Mouse (Mus musculus) Muller cell, postnatal 12 days (primary cell): ENCODE results near the gene Sox13.

ENCODE experiments used
- DNase-seq: peaks from one replicate; pipeline ENCODE4 v3.0.0-alpha.2; 2015; ENCODE audit errors: inconsistent ontology term

Gene Sox13

DNA sequence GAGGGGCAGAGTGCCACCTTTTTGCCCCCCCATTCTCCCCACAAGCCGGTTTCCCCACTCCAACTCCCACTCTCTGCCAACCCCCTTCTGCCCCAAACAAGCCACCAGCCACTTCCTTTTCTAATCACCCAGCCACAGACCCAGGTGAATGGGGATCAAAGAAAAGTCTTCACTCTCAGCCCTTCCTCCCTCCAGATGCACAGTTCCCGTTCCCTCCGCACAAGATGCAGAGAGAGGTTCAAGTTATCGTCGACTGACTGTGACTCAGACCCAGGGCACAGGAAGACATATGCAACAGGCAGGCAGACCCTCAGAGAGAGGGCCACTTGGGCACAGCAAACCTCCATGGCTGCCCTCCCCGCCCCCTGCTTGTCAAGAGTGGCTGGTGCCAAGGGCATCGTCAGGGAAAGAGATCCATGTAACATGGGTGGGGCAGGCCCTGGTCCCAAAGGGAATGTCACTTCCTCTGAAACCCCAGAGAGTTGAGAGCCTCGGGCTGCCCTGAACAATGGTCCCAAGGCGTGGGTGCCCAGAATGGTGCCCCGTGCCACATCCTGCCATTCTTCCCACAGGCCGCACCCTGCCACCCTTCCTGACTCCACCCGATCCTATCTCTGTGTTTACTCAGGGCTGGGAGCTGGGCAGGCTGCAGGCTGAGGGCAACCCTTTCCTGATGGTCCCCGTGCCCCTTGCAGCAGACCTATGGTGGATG, 24.0 kb downstream of the Sox13 start:
- DNase-seq = no peak

- peak; percentile 86 for DNase-seq
These were observed 26.5 kb downstream of the Sox13 start for GRCm38 (mm10) chr1:133397483-133398237.

DNA sequence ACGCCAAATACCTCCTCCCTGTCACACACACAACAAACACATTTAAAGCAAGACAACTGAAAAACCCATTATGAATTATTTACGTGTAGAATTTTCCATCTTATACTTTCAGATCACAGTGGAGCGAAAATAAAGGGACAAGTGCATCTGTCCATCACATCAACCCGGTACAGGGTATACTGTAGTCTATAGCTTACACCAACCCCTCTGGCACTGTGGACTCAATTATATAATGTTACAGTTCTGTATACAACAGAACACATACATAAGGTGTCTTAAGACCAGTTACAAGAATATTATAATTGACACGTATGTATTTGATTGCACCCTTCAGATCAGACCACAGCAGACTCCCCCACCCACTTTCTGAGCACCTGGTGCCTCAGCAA, 27.1 kb downstream of the Sox13 start:
- DNase-seq = no peak

GRCm38 (mm10) chr1:133396693-133397092, 27.5 kb downstream of the Sox13 start:
- DNase-seq = no peak

DNA sequence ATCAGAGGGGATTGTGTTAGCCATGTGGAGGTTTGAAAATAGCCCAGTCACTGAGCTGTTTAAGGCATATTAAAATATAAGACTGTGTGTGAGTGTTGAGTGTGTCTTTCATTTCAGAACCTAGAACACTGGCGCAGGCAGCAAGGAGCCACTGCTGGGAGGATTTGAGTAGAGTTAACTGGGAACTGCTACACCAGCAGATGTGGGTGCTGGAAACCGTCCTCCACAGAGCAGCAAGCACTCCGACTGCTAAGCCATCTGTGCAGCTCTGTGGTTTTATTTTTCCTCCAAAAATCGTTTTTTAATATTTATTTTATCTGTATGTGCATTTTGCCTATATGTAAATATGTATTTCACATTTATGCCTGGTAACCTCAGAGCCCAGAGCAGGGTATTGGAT, 29.5 kb downstream of the Sox13 start:
- no peak for DNase-seq

DNA sequence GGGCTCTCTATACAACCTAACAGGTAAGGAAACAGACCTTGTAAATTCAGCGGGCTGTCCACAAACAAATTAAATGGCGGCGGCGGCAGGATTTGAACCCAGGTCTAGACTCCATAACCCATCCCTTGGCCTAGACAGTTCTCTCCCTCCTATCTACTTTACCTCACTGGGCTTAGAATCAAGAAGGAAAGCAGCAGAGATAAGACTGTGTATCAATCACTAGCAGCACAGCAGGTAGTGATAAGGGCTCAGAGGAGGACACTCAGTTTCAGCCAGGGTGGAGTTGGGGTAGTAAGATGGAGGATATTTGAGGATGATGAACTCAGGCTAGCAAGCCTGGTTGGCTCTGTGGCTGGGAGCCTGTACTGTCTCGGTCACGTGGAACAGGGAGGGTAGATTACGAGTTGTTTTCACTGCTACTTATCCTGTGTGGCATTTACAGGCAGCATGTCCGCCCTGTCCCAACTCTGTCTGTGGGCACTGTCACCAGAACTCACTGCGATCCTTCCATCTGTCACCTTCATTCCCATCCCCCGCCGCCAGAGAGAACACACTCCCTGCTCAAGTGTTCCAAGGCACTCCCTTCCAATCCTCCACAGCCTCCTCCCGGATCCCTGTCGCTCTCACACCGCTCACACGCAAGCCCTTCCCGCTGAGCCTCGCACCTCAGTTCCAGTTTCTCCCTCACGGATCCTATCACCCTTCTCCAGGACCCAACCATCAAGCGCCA, 36.5 kb downstream of the Sox13 start:
- no peak for DNase-seq

- DNase-seq = no peak
These were observed 38.0 kb downstream of the Sox13 start for GRCm38 (mm10) chr1:133386209-133386608.

DNA sequence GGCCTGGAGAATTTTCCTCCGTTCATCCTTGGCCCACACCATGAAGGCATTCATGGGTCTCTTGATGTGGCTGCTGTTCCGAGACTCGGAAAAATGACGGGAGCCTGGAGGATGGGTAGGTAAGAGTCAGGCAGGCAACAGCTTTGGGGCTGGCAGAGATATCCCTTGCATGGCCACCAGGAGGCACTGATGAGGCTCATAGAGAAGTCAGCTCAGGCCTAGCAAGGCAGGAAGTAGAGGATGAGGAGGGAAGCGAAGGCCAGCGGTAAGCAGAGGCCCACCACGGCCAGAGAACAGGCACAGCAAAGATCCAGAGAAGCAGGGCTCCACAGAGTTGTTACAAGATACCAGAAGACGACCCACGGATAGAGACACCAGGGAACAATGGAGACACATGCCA, 38.7 kb downstream of the Sox13 start:
- DNase-seq = peak; percentile 31

GRCm38 (mm10) chr1:133383157-133383783, 40.9 kb downstream of the Sox13 start:
- no peak for DNase-seq

- no peak for DNase-seq
These were observed 41.5 kb downstream of the Sox13 start for GRCm38 (mm10) chr1:133382552-133383155.

- DNase-seq = peak; percentile 79
These were observed 42.2 kb downstream of the Sox13 start for GRCm38 (mm10) chr1:133382008-133382407.

DNA sequence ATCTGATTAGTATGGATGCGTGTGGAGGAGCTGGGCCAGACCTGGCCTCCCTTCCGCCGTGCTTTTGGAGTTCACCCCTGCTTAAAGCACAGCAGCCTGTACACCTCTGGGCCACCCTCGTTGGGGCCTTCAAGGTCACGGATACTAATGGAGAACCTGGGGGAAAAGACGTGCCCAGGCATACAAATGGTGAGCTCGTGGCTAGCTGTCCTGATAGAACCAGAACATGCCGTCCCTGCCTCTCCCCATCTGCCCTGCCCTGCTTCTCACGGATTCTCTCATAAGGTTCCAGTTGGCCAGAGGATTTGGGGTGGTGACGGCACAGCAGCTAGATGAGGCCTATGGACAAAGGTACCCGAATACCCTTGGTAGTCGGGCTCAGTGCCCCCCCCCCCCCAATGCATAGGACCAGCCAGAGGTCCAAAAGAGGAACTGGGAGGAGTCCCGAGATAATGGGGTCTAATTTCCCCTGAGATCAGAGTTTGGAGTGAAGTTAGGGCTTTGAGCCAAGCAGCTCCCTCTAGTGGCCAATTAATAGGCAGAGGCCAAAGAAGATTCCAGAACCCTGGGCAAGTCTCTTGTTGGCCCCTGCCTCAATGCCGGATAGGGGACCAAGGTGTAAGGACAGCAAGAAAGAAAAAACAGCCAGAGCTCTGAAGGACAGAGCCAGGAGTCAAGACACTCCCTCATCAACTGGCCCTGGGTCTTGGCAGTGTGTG, 43.7 kb downstream of the Sox13 start:
- peak; percentile 38 for DNase-seq

DNA sequence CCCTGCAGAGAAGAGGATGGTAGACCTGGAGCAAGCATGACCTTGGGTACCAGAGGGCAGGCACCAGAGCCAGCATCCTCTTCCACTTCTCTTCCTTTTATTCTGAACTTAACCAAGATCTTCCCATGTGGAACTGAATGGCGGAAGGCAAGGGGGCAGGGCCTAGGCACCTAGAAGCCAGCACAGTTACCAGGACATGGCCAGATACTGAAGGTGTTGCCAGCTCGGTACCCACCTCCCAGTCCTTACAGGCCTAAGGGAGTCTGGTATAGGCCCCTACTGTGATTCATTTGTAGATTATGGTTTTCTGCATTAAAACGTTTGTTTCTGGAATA, 44.2 kb downstream of the Sox13 start:
- no peak for DNase-seq

- DNase-seq = no peak
These were observed 44.8 kb downstream of the Sox13 start for GRCm38 (mm10) chr1:133379254-133379985.

GRCm38 (mm10) chr1:133377547-133377946, 46.6 kb downstream of the Sox13 start:
- DNase-seq = no peak

- DNase-seq = no peak
These were observed 48.4 kb downstream of the Sox13 start for GRCm38 (mm10) chr1:133375696-133376346.

DNA sequence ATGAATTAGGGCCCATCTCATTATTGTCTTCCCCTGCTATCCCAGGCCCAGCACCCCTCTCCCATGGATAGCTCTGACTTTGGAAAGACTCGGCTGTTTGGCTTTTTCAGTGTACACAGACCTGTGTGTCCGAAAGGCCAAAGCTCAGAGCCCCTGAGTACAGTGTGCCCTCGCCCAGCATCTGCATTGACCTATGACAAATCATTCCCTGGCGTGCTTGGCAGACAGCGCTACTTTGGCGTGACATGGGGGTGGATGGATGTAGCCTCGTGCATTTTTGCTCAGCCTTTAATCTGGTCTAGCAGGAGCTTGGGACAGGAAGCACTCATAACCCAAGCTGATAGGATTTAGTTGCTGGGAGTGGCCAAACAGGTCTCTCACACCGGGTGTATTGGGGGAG, 52.1 kb downstream of the Sox13 start:
- no peak for DNase-seq

DNA sequence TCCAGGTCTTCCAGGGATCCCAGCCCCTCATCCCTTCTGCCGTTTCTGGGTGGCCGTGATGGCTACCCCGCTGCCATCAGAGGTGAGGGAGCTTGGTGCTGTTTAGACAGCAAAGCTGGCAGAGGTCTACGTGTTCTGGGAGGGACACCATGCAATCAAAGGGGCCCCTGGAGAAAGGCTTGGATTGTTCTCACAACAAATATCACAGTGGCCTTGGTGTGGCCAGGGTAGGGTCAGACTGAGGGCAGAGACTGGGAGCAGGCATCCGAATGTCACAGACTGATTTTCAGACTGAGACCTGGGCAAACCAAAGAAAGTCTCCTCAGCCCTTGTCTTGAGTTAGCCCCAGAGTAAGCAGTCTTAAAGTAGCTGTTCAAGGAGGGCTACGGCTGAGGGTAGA, 52.7 kb downstream of the Sox13 start:
- no peak for DNase-seq

- no peak for DNase-seq
These were observed 53.8 kb downstream of the Sox13 start for GRCm38 (mm10) chr1:133370352-133370751.

- no peak for DNase-seq
These were observed 55.5 kb downstream of the Sox13 start for GRCm38 (mm10) chr1:133368644-133369043.
